Mouse (Mus musculus) layer of hippocampus, adult 9-10 months (tissue): ENCODE measurements around the gene Mphosph6.

ENCODE experiments used
- DNase-seq: peaks from one replicate; pipeline ENCODE4 v3.0.0; 2022; ENCODE audit warnings: low spot score

The Mphosph6 gene

DNA sequence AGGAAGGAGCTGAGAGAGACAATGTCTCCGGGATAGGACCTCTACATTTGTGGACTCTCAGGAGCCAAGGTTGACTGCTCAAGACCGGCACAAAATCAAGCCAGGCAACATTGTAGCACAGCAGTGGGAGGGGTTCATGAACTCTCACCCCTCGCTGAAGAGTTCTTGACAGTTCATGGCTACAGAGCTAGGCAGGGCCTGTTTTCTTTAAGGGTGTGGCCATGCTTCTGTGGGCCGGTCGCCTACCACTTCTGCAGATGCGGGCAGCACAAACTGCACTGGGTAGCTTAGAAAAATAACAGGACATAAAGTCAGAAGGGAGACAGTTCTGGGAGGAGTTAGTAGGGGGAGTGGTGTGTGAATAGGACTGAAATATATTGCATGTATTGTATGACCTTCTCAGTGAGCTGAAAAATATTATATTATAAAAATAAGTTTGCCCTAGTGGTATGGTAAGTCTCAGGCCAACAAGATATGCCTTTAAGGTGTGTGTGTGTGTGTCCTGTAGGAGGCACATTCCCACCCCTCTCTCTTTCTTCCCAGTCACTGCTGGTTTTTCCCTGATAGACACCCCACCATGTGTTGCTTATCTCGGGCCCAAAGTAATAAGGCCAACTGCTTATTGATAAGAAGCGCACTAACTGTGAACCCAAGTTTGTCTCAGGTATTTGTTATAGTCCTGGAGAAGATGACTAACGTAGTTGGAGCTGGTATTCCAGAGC is 30.5 kb downstream of the Mphosph6 start:
- no peak for DNase-seq

DNA sequence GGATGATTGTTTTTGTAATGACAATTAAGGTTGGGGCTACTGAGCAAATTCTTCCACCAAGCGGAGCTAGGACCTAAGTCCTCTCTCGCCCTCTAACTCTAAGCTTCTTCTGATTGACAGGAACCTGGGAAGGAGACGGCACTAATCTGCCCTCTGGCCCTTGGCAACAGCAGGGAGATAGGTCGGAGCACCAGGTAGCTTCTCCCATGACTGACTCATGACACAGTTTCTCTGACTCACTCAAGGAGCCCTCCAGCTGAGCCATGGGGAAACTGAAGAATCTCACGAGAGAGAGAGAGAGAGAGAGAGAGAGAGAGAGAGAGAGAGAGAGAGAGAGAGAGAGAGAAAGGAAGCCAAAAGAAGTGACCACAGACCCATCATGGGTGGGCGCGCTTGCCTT is 32.8 kb downstream of the Mphosph6 start:
- DNase-seq = no peak

DNA sequence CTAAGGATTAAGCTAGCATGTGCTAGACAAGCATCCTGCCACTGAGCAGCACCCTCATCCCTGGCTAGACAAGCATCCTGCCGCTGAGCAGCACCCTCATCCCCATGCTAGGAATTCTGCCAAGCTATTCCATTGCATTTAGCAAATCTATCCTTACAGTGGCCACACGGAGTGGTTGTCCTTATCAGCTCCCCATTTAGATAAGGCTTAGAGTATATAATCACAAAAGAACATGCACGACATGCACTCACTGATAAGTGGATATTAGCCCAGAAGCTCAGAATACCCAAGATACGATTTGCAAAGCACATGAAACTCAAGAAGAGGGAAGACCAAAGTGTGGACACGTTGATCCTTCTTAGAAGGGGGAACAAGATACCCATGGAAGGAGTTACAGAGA is 35.8 kb downstream of the Mphosph6 start:
- no peak for DNase-seq

DNA sequence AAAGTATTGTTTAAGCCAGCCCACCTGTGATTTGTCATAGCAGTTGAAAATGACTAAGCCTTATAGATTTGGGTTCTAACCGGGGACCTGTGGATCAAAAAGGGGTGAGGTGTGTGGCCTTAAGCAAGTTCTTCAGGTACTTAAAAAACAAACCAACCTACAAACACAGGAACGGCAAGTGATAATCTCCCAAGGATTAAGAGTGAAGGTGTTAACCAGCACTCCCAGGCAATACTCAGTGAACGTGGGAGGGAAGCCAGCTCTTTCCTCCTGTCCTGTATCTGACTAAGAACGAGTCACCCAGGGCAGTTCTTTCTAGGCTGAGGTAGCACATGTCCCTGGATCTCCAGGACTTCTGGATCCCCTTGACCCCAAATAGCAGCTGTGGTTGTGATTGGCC is 37.1 kb downstream of the Mphosph6 start:
- DNase-seq = no peak

DNA sequence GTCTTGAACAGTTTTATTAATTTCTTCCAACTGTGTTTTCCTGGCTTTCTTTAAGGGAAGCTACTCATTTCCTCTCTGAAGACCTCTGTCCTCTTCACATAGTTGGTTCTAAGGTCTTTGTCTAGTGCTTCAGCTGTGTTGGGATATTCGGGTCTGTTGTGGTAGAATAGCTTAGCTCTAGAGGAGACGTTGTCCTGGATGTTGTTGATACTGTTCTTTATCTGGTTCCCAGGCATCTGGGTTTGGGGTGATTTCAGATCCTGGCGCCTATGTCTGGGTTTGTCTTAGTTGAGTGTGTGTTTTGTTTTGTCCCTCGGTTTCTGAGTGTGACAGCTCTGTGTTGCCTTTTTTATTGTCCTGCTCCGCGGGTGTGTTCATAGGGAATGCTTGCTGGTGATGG is 39.0 kb downstream of the Mphosph6 start:
- DNase-seq = no peak

DNA sequence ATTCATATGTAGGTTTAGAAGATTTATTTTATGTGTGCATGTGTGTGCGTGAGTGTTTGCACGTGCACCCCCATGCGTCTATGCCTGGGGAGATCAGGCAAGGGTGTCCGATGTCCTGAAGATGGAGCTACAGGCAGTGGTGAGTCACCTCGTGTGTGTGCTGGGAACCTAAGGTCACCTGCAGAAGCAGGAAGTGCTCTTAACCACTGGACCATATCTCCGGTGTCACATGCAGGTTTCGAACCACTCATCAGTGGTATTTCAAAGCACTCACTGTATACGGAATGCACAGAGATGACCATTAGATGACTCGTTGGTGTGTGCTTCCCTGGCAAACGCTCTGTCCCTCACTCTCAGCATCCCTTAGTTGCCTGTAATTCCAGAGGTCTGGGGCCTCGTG is 43.8 kb downstream of the Mphosph6 start:
- no peak for DNase-seq

DNA sequence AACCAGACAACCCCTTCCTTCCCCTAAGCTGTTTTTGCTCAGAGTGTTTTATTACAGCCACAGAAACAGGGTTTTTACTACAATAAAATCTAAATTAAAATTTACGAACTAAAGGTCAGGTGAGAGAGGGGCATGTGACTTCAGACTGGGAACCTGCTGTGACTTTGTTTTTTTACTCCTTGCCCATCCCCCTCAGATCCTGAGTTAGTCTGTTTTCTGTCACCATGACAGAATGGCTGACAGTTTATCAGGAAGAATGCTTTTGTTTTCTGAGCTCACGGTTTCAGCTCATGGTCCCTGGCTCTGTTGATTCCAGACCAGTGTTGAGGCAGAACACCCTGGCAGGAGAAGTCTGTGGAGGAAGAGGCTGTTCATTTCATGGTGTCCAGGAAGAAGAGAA is 52.3 kb downstream of the Mphosph6 start:
- DNase-seq = no peak

DNA sequence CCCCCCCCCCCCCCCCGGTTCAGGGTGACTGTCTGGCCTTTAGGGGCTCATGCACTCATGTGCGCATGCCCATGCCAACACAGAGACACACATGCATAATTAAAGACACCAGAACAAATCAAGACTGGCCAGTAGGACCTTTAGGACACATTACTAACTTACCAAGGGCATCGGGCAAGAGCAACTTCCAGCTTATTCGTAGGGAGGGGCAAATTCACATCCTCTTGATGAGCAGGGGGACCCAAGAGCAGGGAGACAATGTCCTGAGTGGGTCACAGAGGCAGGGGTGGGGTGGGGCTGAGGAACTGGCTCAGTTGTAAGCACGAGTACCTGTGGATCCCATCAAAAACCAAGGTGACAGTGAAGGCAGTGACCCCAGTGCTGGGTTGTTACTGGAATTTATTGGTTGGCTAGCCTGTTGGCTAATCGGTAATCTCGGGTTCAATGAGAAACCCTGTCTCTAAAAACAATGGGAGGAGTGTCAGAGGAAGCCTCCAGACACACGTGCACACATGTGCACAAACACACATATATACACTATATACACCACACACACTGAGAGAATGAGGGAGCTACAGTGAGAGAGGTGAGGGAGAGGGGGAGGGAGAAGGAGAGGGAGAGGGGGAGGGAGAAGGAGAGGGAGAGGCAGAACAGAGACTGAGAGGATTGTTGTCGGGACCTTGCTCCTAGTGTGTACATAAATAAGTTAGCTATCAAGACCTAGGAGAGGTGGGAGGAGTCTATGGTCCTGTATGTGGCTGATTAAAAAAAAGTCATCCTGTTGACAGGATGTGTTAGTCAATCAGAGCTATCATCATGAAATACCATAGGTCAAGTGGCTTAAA is 53.6 kb downstream of the Mphosph6 start:
- DNase-seq = no peak

DNA sequence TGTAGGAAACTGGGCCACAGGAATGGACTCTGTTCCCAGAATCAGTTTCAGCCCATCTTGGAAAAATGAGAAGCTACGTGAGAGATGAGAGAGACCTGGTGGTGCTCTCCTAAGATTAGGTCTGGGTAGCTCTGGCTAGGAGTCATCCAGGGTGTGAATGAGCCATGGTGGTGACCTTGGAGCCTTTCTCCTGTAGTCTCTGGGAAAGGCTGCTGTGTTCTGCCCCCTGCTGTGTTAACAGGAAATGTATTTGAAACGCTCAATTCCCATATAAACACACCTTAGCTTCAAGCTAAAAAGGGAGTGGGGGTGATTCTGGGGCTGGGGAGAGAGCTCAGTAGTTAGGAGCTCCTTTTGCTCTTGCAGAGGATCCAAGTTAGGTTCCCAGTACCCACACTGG is 54.3 kb downstream of the Mphosph6 start:
- DNase-seq = no peak

DNA sequence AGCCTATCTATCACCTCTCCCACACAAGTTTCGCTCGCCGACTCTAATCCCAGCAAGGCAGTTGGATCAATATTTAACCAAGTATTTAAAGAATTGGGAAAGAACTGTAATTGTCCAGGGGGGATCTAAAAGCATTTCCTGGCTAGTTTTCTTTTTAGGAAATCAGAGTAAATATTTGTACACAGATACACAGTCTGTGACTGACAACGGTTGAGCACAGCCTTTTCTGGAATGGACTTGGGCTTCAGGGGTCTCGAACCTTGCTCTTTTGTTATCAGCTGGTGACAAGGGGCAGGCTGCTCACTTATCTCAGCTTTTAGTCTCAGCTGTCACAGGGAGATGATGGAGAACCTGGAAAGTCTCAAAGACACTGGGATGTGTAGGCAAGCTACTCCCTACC is 55.1 kb downstream of the Mphosph6 start:
- DNase-seq = no peak

DNA sequence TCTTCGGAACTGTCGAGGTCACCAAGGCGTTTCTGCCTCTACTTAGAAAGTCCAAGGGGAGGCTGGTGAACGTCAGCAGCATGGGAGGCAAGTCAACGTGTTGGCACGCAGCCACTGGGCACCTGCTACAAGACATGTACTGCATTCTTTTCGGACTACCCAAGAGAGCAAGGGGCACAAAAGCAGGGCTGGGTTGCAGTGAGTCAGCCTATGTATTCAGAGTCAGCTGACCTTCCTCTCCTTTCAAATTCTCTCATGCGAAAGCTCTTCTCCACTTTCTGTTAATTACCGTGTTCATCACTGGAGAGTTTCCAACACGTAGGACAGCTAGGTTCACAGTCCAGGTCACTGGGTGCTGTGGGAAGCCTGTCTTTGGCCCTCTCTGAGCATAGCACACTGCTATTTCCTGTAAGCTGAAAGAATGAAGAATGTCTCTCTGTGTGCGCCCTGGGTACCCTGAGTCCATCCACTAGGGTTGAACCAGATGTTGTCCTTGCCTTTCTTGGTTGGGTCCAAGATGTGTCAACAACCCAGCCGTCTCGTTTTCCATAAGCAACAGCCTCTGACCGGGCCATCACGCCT is 59.2 kb downstream of the Mphosph6 start:
- no peak for DNase-seq
